Mouse (Mus musculus) CD4-positive, CD25-positive, alpha-beta regulatory T cell, adult 2 months (primary cell): ENCODE data around the gene Lyzl6.

ENCODE experiments used
- DNase-seq: peaks from one replicate; pipeline ENCODE4 v3.0.0-alpha.2; 2012; ENCODE audit warnings: low read depth, low spot score

Gene Lyzl6

GRCm38 (mm10) chr11:103645731-103646130, 7.0 kb upstream of the Lyzl6 start:
- DNase-seq, result no peak

- no peak for DNase-seq
Observed at GRCm38 (mm10) chr11:103643211-103643610, 4.5 kb upstream of the Lyzl6 start.

GRCm38 (mm10) chr11:103639407-103639946, 787 bp upstream of the Lyzl6 start:
- DNase-seq, result peak; percentile 65

- no peak for DNase-seq
Observed at GRCm38 (mm10) chr11:103636261-103636660, 2.4 kb downstream of the Lyzl6 start.

- no peak for DNase-seq
Observed at GRCm38 (mm10) chr11:103635481-103635880, 3.2 kb downstream of the Lyzl6 start.

GRCm38 (mm10) chr11:103634806-103635205, 3.9 kb downstream of the Lyzl6 start:
- no peak for DNase-seq

- no peak for DNase-seq
Observed at GRCm38 (mm10) chr11:103627453-103627852, 11.2 kb downstream of the Lyzl6 start.

GRCm38 (mm10) chr11:103621040-103621439, 17.6 kb downstream of the Lyzl6 start, which contains the start of gene Gm884:
Gm884 (minus strand) TSS chr11:103621140.
- DNase-seq, result no peak

GRCm38 (mm10) chr11:103610772-103611171, 27.9 kb downstream of the Lyzl6 start:
- no peak for DNase-seq

GRCm38 (mm10) chr11:103606611-103607010, 32.1 kb downstream of the Lyzl6 start:
- no peak for DNase-seq
